Mouse (Mus musculus) heart, adult 2 months (tissue): ENCODE data around the gene Lipa.

Experiments
- CTCF ChIP-seq: fragments of 200-600 bp; IDR thresholded peaks from 2 replicates; pipeline ENCODE4 v1.8.1; 2022; ENCODE audit warnings: antibody characterized with exemption, mild to moderate bottlenecking, moderate library complexity
- EP300 ChIP-seq: fragments of 200-500 bp; IDR thresholded peaks from 2 replicates; pipeline ENCODE4 v1.6.1; 2011; ENCODE audit warnings: low read depth, low read length, control low read depth; ENCODE audit not compliant: insufficient read depth

DNA sequence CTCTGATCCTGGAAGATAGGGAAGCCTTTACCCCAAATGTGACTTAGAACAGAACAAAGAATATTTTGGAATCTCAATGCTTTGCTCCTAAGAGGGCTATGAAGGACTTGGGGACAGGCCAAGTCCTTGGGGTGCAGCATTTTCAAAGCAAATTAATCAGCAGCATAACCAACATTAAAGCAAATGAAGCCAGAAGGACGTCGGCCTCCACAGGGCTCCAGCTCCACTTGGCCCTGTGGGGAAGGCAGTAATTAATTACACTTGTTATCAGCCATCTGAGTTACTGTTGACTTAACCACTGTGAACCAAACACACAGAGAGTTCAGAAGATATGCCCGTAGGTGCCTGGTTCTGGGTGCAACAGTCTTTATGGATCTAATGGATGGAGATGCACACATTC, 8.5 kb downstream of the Lipa start:
- TF ChIP-seq CTCF (no peak), EP300 (no peak)
